Mouse (Mus musculus): Measurements from ENCODE around the gene Plcb4.

DNA sequence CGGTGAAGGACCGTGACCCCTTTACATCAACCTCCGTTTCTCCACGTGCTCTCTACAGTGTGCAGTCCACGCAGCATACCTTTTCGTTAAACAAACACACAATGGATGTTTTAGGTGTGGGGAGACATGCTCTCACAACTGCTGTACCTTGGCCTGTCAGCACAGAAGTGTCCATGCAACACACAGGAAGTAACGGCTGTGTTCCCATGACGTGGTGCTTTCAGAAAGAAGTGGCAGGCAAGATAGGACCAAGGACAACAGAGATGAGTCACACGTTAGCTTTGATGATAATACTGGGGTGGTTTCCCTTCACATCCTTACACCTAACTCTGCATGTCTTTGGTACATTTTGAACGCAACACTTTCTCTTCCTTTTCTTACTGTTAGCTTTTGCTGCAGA lies 232.3 kb downstream of the Plcb4 start:
- TF ChIP-seq CTCF (conservative IDR thresholded peaks at IDR 0.05 in 1 of 2, IDR thresholded peaks at IDR 0.05 in 1 of 2; ENCODE audit: low read depth in 2 of 2, low read length in 2 of 2) (no peak), RAD21 (IDR thresholded peaks at IDR 0.05; ENCODE audit: low read depth, low read length) (no peak), ZMIZ1 (IDR thresholded peaks at IDR 0.05; ENCODE audit: low read depth, low read length) (no peak), SMC3 (IDR thresholded peaks at IDR 0.05; ENCODE audit: low read depth, low read length) (no peak), MAX (IDR thresholded peaks at IDR 0.05; ENCODE audit: low read length) (no peak), JUND (conservative IDR thresholded peaks at IDR 0.05; ENCODE audit: low read depth, low read length) (no peak), MAZ (IDR thresholded peaks at IDR 0.05; ENCODE audit: low read depth, low read length) (no peak), PAX5 (IDR thresholded peaks at IDR 0.05; ENCODE audit: low read length) (no peak), TCF12 (IDR thresholded peaks at IDR 0.05; ENCODE audit: low read depth, low read length) (no peak), TBP (conservative IDR thresholded peaks at IDR 0.05; ENCODE audit: low read depth, low read length) (no peak), ZC3H11A (IDR thresholded peaks at IDR 0.05; ENCODE audit: low read depth, low read length) (no peak), MAFK (IDR thresholded peaks at IDR 0.05; ENCODE audit: insufficient replicate concordance, low read length) (no peak), POLR2A (IDR thresholded peaks at IDR 0.05; ENCODE audit: low read depth, low read length) (no peak), E2F4 (IDR thresholded peaks at IDR 0.05; ENCODE audit: insufficient replicate concordance, low read depth, low read length) (no peak)

Data from CH12.LX (cell line).